Mouse (Mus musculus) liver, adult 2 months (tissue): Measurements from ENCODE around the gene Maml1. TPM values are rescaled to one million over a fixed set of nuclear protein-coding genes. Genes with fewer than 3 reads are reported as not detected.
A peak's percentile ranks its signal among the peaks of the same experiment; 100 is the strongest.

ENCODE experiments used
- DNase-seq: peaks from one replicate; pipeline ENCODE4 v3.0.0-alpha.2; 2011; ENCODE audit warnings: low read depth, low spot score; ENCODE audit errors: extremely low read depth
- H3K27ac ChIP-seq: fragments of 200-500 bp; replicated peaks from 2 replicates; pipeline ENCODE4 v1.5.1; 2012; ENCODE audit warnings: low read depth, mild to moderate bottlenecking, control low read depth, inconsistent platforms, low read length; ENCODE audit not compliant: insufficient read depth
- H3K27me3 ChIP-seq: fragments of 200-500 bp; 2 replicates; pipeline ENCODE4 v1.6.1; 2012; ENCODE audit warnings: mild to moderate bottlenecking, moderate library complexity, low read length, inconsistent platforms; ENCODE audit not compliant: control insufficient read depth, insufficient read depth
- H3K36me3 ChIP-seq: fragments of 200-500 bp; 2 replicates; pipeline ENCODE4 v1.6.1; 2012; ENCODE audit warnings: low read length, inconsistent platforms; ENCODE audit not compliant: control insufficient read depth, insufficient read depth
- H3K4me1 ChIP-seq: fragments of 200-500 bp; 2 replicates; pipeline ENCODE4 v1.6.1; 2011; ENCODE audit warnings: low read length; ENCODE audit not compliant: control insufficient read depth, insufficient read depth
- H3K4me3 ChIP-seq: fragments of 200-500 bp; 2 replicates; pipeline ENCODE4 v1.5.1; 2011; ENCODE audit warnings: low read depth, mild to moderate bottlenecking, control low read depth, low read length, moderate library complexity; ENCODE audit not compliant: insufficient read depth
- H3K79me2 ChIP-seq: fragments of 200-500 bp; 2 replicates; pipeline ENCODE4 v1.6.1; 2012; ENCODE audit warnings: inconsistent platforms, mild to moderate bottlenecking, low read length, moderate library complexity; ENCODE audit not compliant: control insufficient read depth, insufficient read depth
- H3K9ac ChIP-seq: fragments of 200-500 bp; 2 replicates; pipeline ENCODE4 v1.6.1; 2012; ENCODE audit warnings: low read depth, mild to moderate bottlenecking, control low read depth, inconsistent platforms, low read length
- CTCF ChIP-seq: fragments of 200-500 bp; IDR thresholded peaks from 2 replicates; pipeline ENCODE4 v1.5.1; 2011; ENCODE audit warnings: low read depth, low read length, control low read depth
- POLR2A ChIP-seq: fragments of 200-500 bp; IDR thresholded peaks from 2 replicates; pipeline ENCODE4 v1.6.1; 2011; ENCODE audit warnings: low read length, control low read depth; ENCODE audit not compliant: insufficient read depth; ENCODE audit errors: extremely low read depth
- WGBS: fragments of 180-500 bp; shearing (Covaris S2); methylation state at CpG from one replicate; pipeline ENCODE4 v1.1.7; 2018; 5-methylcytosine and 5-hydroxymethylcytosine counted together
- polyA plus RNA-seq: library from polyadenylated mRNA; depleted of rRNA; stranded (reverse); fragments of >200 nt; gene quantifications from 2 replicates; pipeline ENCODE4 v1.2.3, GENCODE M21; 2012
- total RNA-seq: library from RNA; depleted of rRNA; stranded (reverse); fragments of >200 nt; gene quantifications from 2 replicates; pipeline ENCODE4 v1.2.3, GENCODE M21; 2014

The Maml1 gene
- total and polyA plus RNA-seq, 2 experiments, result 3.1 to 8.3 TPM

DNA sequence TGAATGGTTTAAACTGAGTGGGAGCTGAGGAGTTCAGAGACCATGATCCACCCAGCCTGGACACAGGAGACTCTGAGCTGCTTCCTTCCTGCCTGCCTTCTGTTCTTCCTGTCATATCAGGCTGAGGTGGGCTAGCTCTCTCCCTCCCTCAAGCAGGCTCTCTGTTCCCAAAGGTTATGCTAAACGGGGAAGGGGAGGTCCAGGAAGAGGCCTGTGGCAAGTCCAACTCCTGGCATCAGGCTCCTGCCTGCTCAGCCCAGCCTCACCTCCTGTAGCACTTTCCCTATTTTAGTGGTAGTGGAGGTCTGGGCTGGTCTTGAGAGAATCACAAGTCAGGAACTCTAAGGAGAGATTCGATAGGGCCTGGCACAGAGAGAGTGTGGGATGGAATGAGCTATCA, 65.7 kb downstream of the Maml1 start:
- Histone ChIP-seq H3K4me1 (peaks cover 29% of the 10 kb centered on the region), H3K36me3 (no peaks in the 10 kb centered on the region), H3K79me2 (peaks cover 15% of the 10 kb centered on the region; the same call in 1 of the 2 replicates), H3K27me3 (no peaks in the 10 kb centered on the region), H3K9ac (peak overlapping the region; percentile 97), H3K27ac (peak overlapping the region; percentile 56), H3K4me3 (peak overlapping the region; percentile 89)
- TF ChIP-seq POLR2A (no peak), CTCF (no peak)
- no peak for DNase-seq
- WGBS, result 33% methylated on average over 2 of the region's 2 CpGs

DNA sequence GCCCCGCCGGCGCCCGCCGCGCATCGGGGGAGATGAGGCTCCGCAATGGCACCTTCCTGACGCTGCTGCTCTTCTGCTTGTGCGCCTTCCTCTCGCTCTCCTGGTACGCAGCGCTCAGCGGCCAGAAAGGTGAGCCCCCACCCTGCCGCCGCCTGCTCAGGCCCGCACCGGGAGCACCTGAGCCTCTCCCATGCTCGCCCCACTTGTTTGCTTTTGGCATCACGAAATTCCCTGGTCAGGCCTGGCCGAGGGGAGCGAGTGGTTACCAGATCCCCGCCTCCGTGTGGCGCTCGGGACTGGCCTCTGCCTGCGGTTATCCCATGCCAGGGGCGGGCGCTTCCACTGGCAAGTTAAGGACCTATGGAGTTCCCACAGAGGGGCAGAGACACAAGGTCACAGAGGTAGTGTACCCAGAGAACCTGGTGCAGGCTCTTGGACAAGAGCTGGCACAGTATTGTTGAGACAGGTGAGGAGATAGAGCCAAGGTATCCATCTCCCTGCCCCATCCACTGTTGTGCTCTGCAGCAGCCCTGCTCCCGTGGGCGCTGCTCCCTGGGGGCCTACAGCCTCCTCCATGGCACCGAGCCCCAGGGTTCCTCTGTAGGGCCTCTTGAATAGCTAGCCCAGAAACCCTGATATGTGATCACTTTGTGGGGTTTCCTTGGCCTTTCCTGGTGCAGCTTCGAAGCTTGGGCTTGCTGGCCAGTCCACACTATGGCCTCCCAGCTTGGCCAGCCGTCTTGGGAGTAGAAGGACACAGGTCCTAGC, 66.3 kb downstream of the Maml1 start:
- Histone ChIP-seq H3K79me2 (peaks cover 15% of the 10 kb centered on the region; the same call in 1 of the 2 replicates), H3K27me3 (no peaks in the 10 kb centered on the region), H3K4me1 (peaks cover 29% of the 10 kb centered on the region), H3K4me3 (peak overlapping the region; percentile 89), H3K36me3 (no peaks in the 10 kb centered on the region), H3K27ac (peak overlapping the region; percentile 56), H3K9ac (peak overlapping the region; percentile 97)
- DNase-seq, result peak; percentile 45
- 3% methylated on average over 34 of the region's 34 CpGs for WGBS
- TF ChIP-seq POLR2A (no peak), CTCF (no peak)

DNA sequence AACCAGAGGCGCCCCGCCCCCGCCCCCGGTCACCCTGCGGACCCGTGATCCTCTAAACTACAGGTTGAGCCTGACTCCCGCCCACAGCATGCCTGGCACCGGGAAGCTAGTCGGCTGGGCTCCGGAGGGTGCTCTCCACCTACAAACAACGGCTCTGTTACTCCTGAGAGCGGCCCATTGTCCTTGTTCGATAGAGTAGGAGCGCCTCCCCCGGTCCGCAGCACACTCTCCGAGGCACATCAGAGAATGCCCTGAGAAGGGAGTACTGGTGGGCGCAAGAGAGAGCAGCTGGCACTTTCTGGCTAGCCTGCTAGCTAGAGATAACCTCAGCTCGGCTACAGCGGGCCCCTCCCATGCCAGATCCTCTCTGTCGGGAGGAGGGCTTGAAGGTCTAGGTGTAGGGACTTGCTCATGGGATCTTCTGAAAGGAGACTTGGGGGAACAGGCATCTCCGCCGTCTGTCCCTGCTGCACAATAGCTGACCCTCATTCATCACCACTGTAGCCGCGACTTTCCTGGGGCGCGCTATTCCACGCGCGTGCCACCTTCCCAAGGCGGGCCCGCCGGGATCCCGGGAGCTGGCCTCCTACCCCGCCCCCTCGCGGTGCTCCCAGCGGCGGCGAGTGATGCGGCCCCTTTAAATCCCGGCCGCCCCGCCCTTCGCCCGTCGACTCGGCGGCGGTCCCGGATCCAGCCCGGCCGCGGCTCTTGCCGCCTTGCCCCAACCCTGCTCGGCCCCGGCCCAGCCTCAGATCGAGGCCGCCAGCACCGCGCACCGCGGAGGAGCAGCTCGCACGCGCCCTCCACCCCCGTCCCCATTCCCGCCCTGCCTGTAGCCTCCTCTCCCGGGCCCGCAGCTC, 67.2 kb downstream of the Maml1 start:
- Histone ChIP-seq H3K9ac (peak overlapping the region; percentile 97), H3K79me2 (peaks cover 15% of the 10 kb centered on the region; the same call in 1 of the 2 replicates), H3K4me3 (peak overlapping the region; percentile 89), H3K36me3 (no peaks in the 10 kb centered on the region), H3K27ac (peak overlapping the region; percentile 56), H3K27me3 (no peaks in the 10 kb centered on the region), H3K4me1 (peaks cover 29% of the 10 kb centered on the region)
- DNase-seq, result peak; percentile 71
- TF ChIP-seq CTCF (peak; percentile 36; the same call in 1 of the 2 replicates), POLR2A (peak; percentile 57)
- under 1% methylated on average over 70 of the region's 70 CpGs for WGBS

DNA sequence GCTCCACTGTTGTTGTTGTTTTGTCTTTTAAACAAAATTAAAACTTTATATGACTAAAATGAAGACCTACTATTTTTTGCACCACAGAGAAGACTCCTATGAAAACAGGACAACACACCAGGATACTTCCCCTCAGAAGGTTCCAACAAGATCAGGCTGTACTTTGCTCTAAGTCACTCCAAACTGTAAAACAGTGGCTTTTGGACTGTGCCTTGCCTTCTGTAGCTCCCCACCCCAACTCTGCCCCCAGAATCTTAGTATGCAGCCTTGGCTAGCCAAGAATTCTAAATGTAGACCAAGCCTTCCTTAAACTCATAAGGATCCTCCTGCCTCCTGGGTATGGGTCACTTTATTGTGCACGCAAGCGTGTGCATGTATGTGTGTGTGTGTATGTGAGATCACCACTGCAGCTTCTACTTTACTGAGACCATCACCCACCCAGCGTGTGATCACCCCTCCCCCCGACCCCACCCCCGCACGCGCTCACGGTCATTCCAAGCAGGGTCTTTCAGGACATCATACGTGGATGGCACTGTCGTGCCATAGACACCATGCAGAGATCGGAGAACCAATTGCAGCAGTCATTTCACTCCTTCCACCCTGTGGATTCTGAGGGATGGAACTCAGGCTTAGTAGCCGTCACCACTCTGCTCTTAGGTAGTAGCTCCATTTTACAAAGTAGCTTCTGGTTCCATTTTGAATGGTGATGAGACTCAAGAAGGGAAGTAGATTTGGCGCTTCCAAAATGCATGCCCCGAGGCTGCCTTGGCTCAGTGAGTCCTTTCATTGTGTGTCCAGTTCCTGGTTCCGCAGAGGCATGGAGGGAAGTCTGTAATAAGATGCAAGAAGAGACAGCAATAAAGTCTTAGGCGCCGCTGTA, 68.1 kb downstream of the Maml1 start:
- Histone ChIP-seq H3K79me2 (peaks cover 15% of the 10 kb centered on the region; the same call in 1 of the 2 replicates), H3K27ac (peak overlapping the region; percentile 39; the same call in 1 of the 2 replicates), H3K4me3 (peak overlapping the region; percentile 89), H3K36me3 (no peaks in the 10 kb centered on the region), H3K4me1 (peaks cover 23% of the 10 kb centered on the region), H3K9ac (peak overlapping the region; percentile 57), H3K27me3 (no peaks in the 10 kb centered on the region)
- WGBS, result 18% methylated on average over 17 of the region's 17 CpGs
- TF ChIP-seq POLR2A, result no peak
- no peak for TF ChIP-seq CTCF
- no peak for DNase-seq

DNA sequence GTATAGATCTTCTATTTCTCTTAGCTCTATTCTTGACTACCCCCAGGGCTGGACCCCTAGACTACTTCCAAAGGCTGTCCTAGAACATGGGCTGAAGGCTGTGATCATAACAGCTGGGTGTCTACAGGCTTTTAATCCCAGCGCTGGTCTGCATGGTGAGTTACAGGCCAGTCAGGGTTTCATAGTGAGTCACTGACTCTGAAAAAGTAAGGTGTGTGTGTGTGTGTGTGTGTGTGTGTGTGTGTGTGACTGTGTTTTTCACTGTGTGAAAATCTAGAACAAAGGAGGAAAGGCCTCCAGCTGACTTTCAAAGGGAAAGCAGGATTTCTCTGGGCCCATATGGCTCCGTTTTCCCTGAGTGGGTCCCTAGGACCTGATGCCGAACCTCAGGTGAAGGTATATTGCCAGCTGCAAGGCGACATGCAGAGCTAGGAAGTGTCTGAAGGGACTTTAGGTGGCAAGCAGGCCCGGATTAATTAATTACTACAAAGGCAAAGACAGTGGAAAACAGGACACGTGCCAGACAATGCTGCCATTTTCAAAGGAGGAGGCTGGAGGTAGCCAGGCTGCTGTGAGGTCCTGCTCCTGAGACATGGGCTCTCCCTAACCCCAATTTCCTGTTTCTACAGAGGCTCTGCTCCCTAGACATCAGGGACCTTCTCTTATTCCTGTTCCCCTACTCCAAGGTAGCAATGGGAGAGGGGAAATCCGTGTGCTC, 69.4 kb downstream of the Maml1 start:
- H3K9ac ChIP-seq, result no peak overlapping the region
- H3K4me1 ChIP-seq, result peaks cover 16% of the 10 kb centered on the region
- no peak overlapping the region for H3K27ac ChIP-seq
- 71% methylated on average over 7 of the region's 7 CpGs for WGBS
- H3K4me3 ChIP-seq, result no peak overlapping the region
- peaks cover 12% of the 10 kb centered on the region; the same call in 1 of the 2 replicates for H3K79me2 ChIP-seq
- no peak for DNase-seq
- TF ChIP-seq CTCF (no peak), POLR2A (no peak)
- H3K36me3 ChIP-seq, result no peaks in the 10 kb centered on the region
- H3K27me3 ChIP-seq, result no peaks in the 10 kb centered on the region
